Mouse (Mus musculus) liver, embryonic 11.5 days (tissue): ENCODE measurements at regions not wholly inside any gene's neighbourhood (a gene's known extent, or its start where the extent isn't known, plus 50 kb on each side); places are given as distances from the start of the nearest gene placed in this dataset.

Source experiments
- ATAC-seq: fragments of 200-750 bp; cut with Nextera tagmentation; replicated peaks from 2 replicates; pipeline ENCODE4 v1.8.0; 2017; ENCODE audit warnings: moderate number of reproducible peaks, mild to moderate bottlenecking, moderate TSS enrichment, moderate library complexity; ENCODE audit not compliant: low FRiP score
- DNase-seq: peaks from one replicate; pipeline ENCODE4 v3.0.0-alpha.2; 2017; ENCODE audit warnings: low spot score
- H3K27ac ChIP-seq: fragments of 300-500 bp; sonication (generic); 2 replicates; pipeline ENCODE4 v1.5.1; 2014; ENCODE audit warnings: mild to moderate bottlenecking, low read depth, low read length, control low read depth
- H3K27me3 ChIP-seq: fragments of 300-500 bp; sonication (generic); replicated peaks from 2 replicates; pipeline ENCODE4 v1.6.1; 2014; ENCODE audit warnings: low read length, mixed read lengths; ENCODE audit not compliant: control insufficient read depth, insufficient read depth
- H3K36me3 ChIP-seq: fragments of 300-500 bp; sonication (generic); 2 replicates; pipeline ENCODE4 v1.6.1; 2014; ENCODE audit warnings: mild to moderate bottlenecking, low read length, moderate library complexity, mixed read lengths; ENCODE audit not compliant: control insufficient read depth, insufficient read depth
- H3K4me1 ChIP-seq: fragments of 300-500 bp; sonication (generic); replicated peaks from 2 replicates; pipeline ENCODE4 v1.6.1; 2014; ENCODE audit warnings: low read length, mixed read lengths; ENCODE audit not compliant: control insufficient read depth, insufficient read depth
- H3K4me2 ChIP-seq: fragments of 300-500 bp; sonication (generic); 2 replicates; pipeline ENCODE4 v1.6.1; 2014; ENCODE audit warnings: mild to moderate bottlenecking, control low read depth, moderate library complexity
- H3K4me3 ChIP-seq: fragments of 300-500 bp; sonication (generic); 2 replicates; pipeline ENCODE4 v1.5.1; 2014; ENCODE audit warnings: low read depth, low read length, control low read depth
- H3K9ac ChIP-seq: fragments of 300-500 bp; sonication (generic); 2 replicates; pipeline ENCODE4 v1.6.1; 2014; ENCODE audit warnings: low read depth, low read length, control low read depth
- H3K9me3 ChIP-seq: fragments of 300-500 bp; sonication (generic); 2 replicates; pipeline ENCODE4 v1.6.1; 2016; ENCODE audit warnings: low read length, inconsistent platforms, mixed read lengths; ENCODE audit not compliant: control insufficient read depth
- WGBS: fragments of 180-500 bp; shearing (Covaris S2); extraction: QIAGEN DNeasy Blood & Tissue Kit; methylation state at CpG from one replicate; pipeline ENCODE4 v1.1.7; 2014; 5-methylcytosine and 5-hydroxymethylcytosine counted together

DNA sequence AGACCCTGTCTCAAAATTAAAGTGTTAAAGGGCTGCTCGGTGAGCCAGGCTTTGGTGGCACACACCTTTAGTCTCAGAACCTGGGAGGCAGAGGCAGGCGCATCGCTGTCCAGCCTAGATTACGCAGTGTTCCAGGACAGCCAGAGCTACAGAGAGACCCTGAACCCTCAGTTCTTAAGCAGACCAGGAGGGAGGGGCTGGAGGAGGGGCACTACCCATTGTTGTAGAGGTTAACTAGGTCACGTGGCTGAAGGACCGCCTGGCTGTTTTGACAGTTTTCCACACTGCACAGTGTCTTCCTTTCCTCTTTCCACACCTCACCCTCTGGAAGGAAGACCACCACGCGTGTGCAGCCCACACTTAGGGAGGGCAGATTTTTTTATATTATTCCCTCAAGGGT, 94.2 kb downstream of the Sox9 start:
- 0 out of 2 replicates have a peak, but pooled peaks have one; percentile 23 for ATAC-seq
- no peak for DNase-seq

DNA sequence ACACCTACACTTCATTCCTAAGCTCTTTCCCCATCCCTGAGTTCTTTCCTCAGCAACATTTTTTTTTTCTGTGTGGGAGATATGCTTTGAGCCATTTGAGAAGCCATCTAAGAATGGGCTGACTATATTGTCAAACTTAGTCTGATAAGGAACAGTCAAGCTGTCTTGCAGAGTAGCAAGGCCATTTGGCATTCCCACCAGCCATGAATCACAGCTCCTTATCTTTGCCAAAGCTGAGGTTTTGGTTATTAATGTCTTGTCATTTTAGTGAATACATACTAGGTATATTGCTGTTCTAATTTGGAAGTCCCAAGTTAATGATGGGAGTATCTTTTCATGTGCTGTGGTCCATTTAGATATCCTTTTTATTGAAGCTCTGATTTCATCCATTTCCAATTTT, 96.4 kb downstream of the Sox9 start:
- DNase-seq (no peak), ATAC-seq (no peak)
- no peak overlapping the region for H3K9ac ChIP-seq
- no peak overlapping the region for H3K4me3 ChIP-seq
- no peaks in the 10 kb centered on the region for H3K4me1 ChIP-seq
- H3K27ac ChIP-seq = no peak overlapping the region
- H3K4me2 ChIP-seq = no peak overlapping the region
- H3K36me3 ChIP-seq = no peaks in the 10 kb centered on the region
- H3K27me3 ChIP-seq = no peaks in the 10 kb centered on the region
- no peaks in the 10 kb centered on the region for H3K9me3 ChIP-seq

More for the DNA sequence above, 94.2 kb downstream of the Sox9 start:
- Histone ChIP-seq H3K4me3 (no peak overlapping the region), H3K9ac (no peak overlapping the region), H3K9me3 (no peaks in the 10 kb centered on the region), H3K4me1 (no peaks in the 10 kb centered on the region), H3K4me2 (no peak overlapping the region), H3K27ac (no peak overlapping the region), H3K36me3 (no peaks in the 10 kb centered on the region), H3K27me3 (peaks cover under 1% of the 10 kb centered on the region; the same call in 1 of the 2 replicates)
- WGBS = 50% methylated on average over 8 of the region's 8 CpGs

DNA sequence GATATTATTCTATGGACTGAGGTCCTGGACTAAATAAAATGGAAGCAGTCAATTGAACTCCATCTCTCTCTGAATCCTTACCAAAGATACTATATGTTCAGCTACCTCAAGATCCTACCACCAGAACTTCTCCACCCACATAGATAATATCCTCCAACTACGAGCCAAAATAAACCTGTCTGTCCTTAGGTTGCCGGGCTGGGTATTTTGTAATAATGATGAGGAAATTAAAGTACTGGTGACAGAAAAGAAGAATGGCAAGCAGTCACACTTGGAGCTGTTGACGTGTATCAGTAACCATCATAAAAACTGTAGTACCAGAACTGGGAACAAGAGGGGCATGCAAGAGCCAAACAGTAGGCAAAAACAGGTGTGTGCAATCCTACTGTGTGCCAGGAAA, 98.7 kb downstream of the Sox9 start:
- H3K4me2 ChIP-seq = no peak overlapping the region
- no peaks in the 10 kb centered on the region for H3K36me3 ChIP-seq
- no peak overlapping the region for H3K9ac ChIP-seq
- H3K4me3 ChIP-seq = no peak overlapping the region
- DNase-seq (no peak), ATAC-seq (no peak)
- no peaks in the 10 kb centered on the region for H3K9me3 ChIP-seq
- H3K27ac ChIP-seq = no peak overlapping the region
- 76% methylated on average over 3 of the region's 3 CpGs for WGBS
- H3K4me1 ChIP-seq = no peaks in the 10 kb centered on the region
- no peaks in the 10 kb centered on the region for H3K27me3 ChIP-seq

- Histone ChIP-seq H3K9ac (no peak overlapping the region), H3K4me3 (no peak overlapping the region), H3K27me3 (no peaks in the 10 kb centered on the region), H3K4me1 (no peaks in the 10 kb centered on the region), H3K9me3 (no peaks in the 10 kb centered on the region), H3K4me2 (no peak overlapping the region), H3K36me3 (no peaks in the 10 kb centered on the region), H3K27ac (no peak overlapping the region)
- DNase-seq (no peak), ATAC-seq (no peak)
- WGBS = 67% methylated on average over 9 of the region's 9 CpGs
Measured at GRCm38 (mm10) chr11:112885336-112885940, 103.4 kb downstream of the Sox9 start.

- Histone ChIP-seq H3K27ac (no peak overlapping the region), H3K4me2 (no peak overlapping the region), H3K36me3 (no peaks in the 10 kb centered on the region), H3K4me1 (no peaks in the 10 kb centered on the region), H3K27me3 (no peaks in the 10 kb centered on the region), H3K4me3 (no peak overlapping the region), H3K9ac (no peak overlapping the region), H3K9me3 (no peaks in the 10 kb centered on the region)
- DNase-seq (no peak), ATAC-seq (no peak)
- WGBS = 86% methylated on average over 16 of the region's 16 CpGs
Measured at GRCm38 (mm10) chr11:112886139-112886538, 104.1 kb downstream of the Sox9 start.

GRCm38 (mm10) chr11:112889760-112890159, 107.7 kb downstream of the Sox9 start:
- no peak for ATAC-seq
- Histone ChIP-seq H3K27ac (no peak overlapping the region), H3K9ac (no peak overlapping the region), H3K4me1 (no peaks in the 10 kb centered on the region), H3K27me3 (no peaks in the 10 kb centered on the region), H3K4me3 (no peak overlapping the region), H3K36me3 (no peaks in the 10 kb centered on the region), H3K9me3 (no peaks in the 10 kb centered on the region), H3K4me2 (no peak overlapping the region)
- DNase-seq = no peak
- WGBS = 92% methylated on average over 6 of the region's 6 CpGs

- Histone ChIP-seq H3K36me3 (no peaks in the 10 kb centered on the region), H3K9ac (no peak overlapping the region), H3K4me3 (no peak overlapping the region), H3K27me3 (no peaks in the 10 kb centered on the region), H3K27ac (no peak overlapping the region), H3K4me1 (no peaks in the 10 kb centered on the region), H3K9me3 (no peaks in the 10 kb centered on the region), H3K4me2 (no peak overlapping the region)
- 78% methylated on average over 2 of the region's 2 CpGs for WGBS
- ATAC-seq (no peak), DNase-seq (no peak)
Measured at GRCm38 (mm10) chr11:112897597-112897996, 115.6 kb downstream of the Sox9 start.

DNA sequence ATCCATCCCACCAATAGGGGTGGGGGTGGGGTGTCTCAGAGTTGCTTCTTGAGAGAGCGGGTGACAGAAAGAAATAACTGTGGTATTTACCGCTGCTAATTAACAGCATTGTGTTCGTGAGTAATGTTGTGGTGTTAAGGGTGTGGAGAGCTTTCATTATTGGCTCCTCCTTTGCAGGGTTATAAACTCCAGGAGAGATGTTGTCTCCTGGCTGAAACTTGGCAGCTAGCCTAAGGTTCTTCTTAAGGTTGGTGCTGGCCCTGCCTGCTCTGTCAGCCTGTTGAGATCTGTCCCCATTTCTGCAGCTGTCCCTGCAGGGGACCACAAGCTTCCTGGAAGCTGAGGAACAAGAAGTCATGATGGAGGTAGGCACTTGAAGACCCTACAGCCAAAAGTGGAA, 120.6 kb downstream of the Sox9 start:
- no peak overlapping the region for H3K27ac ChIP-seq
- WGBS = 80% methylated on average over 3 of the region's 3 CpGs
- no peak for DNase-seq
- no peaks in the 10 kb centered on the region for H3K4me1 ChIP-seq
- no peaks in the 10 kb centered on the region for H3K36me3 ChIP-seq
- H3K4me2 ChIP-seq = no peak overlapping the region
- H3K27me3 ChIP-seq = no peaks in the 10 kb centered on the region
- H3K4me3 ChIP-seq = no peak overlapping the region
- no peak for ATAC-seq
- H3K9ac ChIP-seq = no peak overlapping the region
- no peaks in the 10 kb centered on the region for H3K9me3 ChIP-seq

GRCm38 (mm10) chr11:112910309-112910708, 128.3 kb downstream of the Sox9 start:
- Histone ChIP-seq H3K27ac (no peak overlapping the region), H3K4me1 (no peaks in the 10 kb centered on the region), H3K9ac (no peak overlapping the region), H3K9me3 (no peaks in the 10 kb centered on the region), H3K27me3 (no peaks in the 10 kb centered on the region), H3K36me3 (no peaks in the 10 kb centered on the region), H3K4me3 (no peak overlapping the region), H3K4me2 (no peak overlapping the region)
- WGBS = 68% methylated on average over 5 of the region's 5 CpGs
- DNase-seq (no peak), ATAC-seq (no peak)
